Mouse (Mus musculus): ENCODE results near the gene Mesp1.

DNA sequence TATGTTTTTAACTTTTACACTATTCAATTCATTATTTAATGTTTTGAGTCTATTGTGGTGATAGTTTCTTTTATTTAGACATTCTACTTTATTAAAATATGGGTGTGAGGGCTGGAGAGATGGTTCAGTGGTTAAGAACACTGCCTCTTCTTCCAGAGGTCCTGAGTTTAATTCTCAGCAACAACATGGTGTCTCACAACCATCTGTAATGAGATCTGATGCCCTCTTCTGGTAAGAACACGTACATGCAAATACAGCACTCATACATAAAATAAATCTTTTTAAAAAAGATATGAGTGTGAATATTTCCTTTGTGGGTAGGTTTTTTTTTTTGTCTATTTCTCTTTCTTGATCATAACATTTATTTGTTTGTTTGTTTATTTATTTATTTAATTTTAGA, 27.6 kb downstream of the Mesp1 start:
- TF ChIP-seq EP300 (IDR thresholded peaks at IDR 0.05; ENCODE audit: low read depth) (no peak), CTCF (IDR thresholded peaks at IDR 0.05; ENCODE audit: low read depth) (no peak; the same call in 1 of the 2 replicates)

Measured in liver, embryonic 14.5 days (tissue).